Mouse (Mus musculus) forebrain, embryonic 11.5 days (tissue): ENCODE data around the gene Dnase2b. TPM values are rescaled to one million over a fixed set of nuclear protein-coding genes. Genes with fewer than 3 reads are reported as not detected.

Source experiments
- ATAC-seq: fragments of 200-750 bp; cut with Nextera tagmentation; replicated peaks from 2 replicates; pipeline ENCODE4 v1.8.0; 2017; ENCODE audit warnings: moderate TSS enrichment; ENCODE audit not compliant: low FRiP score
- DNase-seq: peaks from one replicate; pipeline ENCODE4 v3.0.0-alpha.2; 2017; ENCODE audit warnings: low spot score
- H3K27ac ChIP-seq: fragments of 300-500 bp; sonication (generic); 2 replicates; pipeline ENCODE4 v1.5.1; 2014; ENCODE audit warnings: low read depth, low read length
- H3K27me3 ChIP-seq: fragments of 300-500 bp; sonication (generic); 2 replicates; pipeline ENCODE4 v1.6.1; 2014; ENCODE audit warnings: mild to moderate bottlenecking, low read length, mixed read lengths; ENCODE audit not compliant: control insufficient read depth, insufficient read depth
- H3K36me3 ChIP-seq: fragments of 300-500 bp; sonication (generic); 2 replicates; pipeline ENCODE4 v1.6.1; 2014; ENCODE audit warnings: mild to moderate bottlenecking, low read length, moderate library complexity, mixed read lengths; ENCODE audit not compliant: control insufficient read depth, insufficient read depth
- H3K4me1 ChIP-seq: fragments of 300-500 bp; sonication (generic); replicated peaks from 2 replicates; pipeline ENCODE4 v1.6.1; 2014; ENCODE audit warnings: low read length, mixed read lengths; ENCODE audit not compliant: control insufficient read depth, insufficient read depth
- H3K4me2 ChIP-seq: fragments of 300-500 bp; sonication (generic); 2 replicates; pipeline ENCODE4 v1.6.1; 2014; ENCODE audit warnings: low read depth, mild to moderate bottlenecking, low read length, moderate library complexity, mixed read lengths; ENCODE audit not compliant: severe bottlenecking
- H3K4me3 ChIP-seq: fragments of 300-500 bp; sonication (generic); 2 replicates; pipeline ENCODE4 v1.5.1; 2014; ENCODE audit warnings: low read depth, low read length
- H3K9ac ChIP-seq: fragments of 300-500 bp; sonication (generic); 2 replicates; pipeline ENCODE4 v1.6.1; 2014; ENCODE audit warnings: low read length
- H3K9me3 ChIP-seq: fragments of 300-500 bp; sonication (generic); 2 replicates; pipeline ENCODE4 v1.6.1; 2016; ENCODE audit warnings: low read length, mixed read lengths; ENCODE audit not compliant: control insufficient read depth
- WGBS: fragments of 180-500 bp; shearing (Covaris S2); extraction: QIAGEN DNeasy Blood & Tissue Kit; methylation state at CpG from one replicate; pipeline ENCODE4 v1.1.7; 2014; 5-methylcytosine and 5-hydroxymethylcytosine counted together
- polyA plus RNA-seq: library from polyadenylated mRNA; unstranded; fragments of >200 nt; fragmentation: Nextera tagmentation; extraction: Ambion mirVana; gene quantifications from 2 replicates; pipeline ENCODE4 v1.2.1, GENCODE M21; 2014

Dnase2b gene
- polyA plus RNA-seq, 1 experiment from 2014 or later: not detected

DNA sequence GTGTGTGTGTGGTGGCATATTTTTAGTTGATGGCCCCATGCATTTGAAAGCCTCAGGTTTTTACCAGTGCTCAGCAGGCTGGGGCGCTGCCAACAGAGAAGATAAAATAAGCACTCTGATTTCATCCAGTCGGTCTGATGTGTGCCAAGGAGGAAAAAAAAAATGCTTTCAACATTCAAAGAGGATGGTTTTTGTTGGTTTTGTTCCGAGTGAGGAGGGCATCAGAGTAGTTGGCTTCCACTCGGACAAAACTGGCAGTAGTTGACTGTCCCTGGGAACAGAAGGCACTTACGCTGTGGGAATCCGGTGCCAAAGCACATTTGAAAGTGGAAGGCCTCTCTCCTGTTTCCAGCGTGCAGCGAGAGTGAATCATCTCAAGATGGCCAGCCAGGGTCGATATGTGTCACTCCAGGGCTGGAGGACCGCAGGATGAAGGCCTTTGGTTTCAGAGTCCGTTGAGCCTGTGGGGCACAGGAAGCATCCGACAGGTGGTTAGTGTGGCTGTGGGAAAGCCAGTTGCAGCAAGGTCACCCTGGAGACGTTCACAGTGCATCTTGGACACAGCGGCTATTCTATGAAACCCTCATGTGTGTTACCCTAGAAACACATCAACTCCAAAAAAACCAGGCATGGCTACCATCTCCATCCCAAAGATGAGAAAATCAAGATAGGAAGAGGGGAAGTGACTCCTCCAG, 5.3 kb upstream of the Dnase2b start:
- ATAC-seq (no peak), DNase-seq (no peak)
- H3K36me3 ChIP-seq: no peaks in the 10 kb centered on the region
- H3K9ac ChIP-seq: no peak overlapping the region
- no peak overlapping the region for H3K4me2 ChIP-seq
- H3K27me3 ChIP-seq: no peaks in the 10 kb centered on the region
- no peak overlapping the region for H3K27ac ChIP-seq
- H3K4me1 ChIP-seq: no peaks in the 10 kb centered on the region
- no peaks in the 10 kb centered on the region for H3K9me3 ChIP-seq
- WGBS: 90% methylated on average over 14 of the region's 14 CpGs
- no peak overlapping the region for H3K4me3 ChIP-seq

DNA sequence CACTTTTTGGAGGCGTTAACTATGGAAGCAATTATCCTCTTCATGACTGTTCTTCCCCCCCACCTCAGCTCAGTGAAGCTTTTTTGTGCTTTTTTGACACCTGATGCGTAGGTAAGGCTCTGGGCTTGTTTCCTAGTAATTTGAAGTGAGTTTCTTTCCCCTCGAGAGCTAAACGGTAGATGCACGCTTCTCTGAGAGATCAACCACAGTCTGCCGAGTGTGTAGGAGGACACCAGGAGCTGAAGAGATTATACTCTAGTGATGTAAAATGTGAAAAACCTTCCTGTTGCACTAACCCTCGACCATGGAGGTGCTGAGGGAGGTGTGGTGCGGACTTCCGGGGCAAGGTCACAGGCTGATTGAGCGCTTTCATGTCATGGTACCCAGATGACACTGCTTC, 4.7 kb upstream of the Dnase2b start:
- H3K27ac ChIP-seq: no peak overlapping the region
- no peaks in the 10 kb centered on the region for H3K4me1 ChIP-seq
- DNase-seq (no peak), ATAC-seq (no peak)
- no peak overlapping the region for H3K4me2 ChIP-seq
- no peaks in the 10 kb centered on the region for H3K36me3 ChIP-seq
- no peaks in the 10 kb centered on the region for H3K27me3 ChIP-seq
- H3K4me3 ChIP-seq: no peak overlapping the region
- H3K9ac ChIP-seq: no peak overlapping the region
- 90% methylated on average over 10 of the region's 10 CpGs for WGBS
- no peaks in the 10 kb centered on the region for H3K9me3 ChIP-seq

DNA sequence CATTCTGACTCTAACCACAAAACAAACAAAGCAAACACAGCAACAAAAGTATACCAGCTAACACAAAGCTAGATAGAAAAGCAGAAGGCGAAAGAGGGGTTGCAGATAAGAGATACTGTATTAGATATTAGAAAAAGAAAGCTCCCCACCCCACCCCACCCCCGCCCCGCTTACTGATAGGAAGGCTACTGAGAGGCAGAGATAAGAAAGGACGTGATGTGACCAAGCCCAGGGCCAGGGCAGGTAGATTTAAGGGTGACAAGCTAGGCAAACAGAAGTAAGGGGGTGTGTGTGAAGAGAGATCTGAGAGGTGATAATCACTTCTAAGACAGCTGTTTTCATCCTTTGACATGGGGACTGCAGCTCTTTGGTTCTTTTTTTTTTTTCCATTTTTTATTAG, 3.0 kb upstream of the Dnase2b start:
- no peaks in the 10 kb centered on the region for H3K27me3 ChIP-seq
- no peak overlapping the region for H3K9ac ChIP-seq
- H3K4me1 ChIP-seq: no peaks in the 10 kb centered on the region
- DNase-seq (no peak), ATAC-seq (no peak)
- no peaks in the 10 kb centered on the region for H3K9me3 ChIP-seq
- 78% methylated on average over 4 of the region's 4 CpGs for WGBS
- no peaks in the 10 kb centered on the region for H3K36me3 ChIP-seq
- H3K27ac ChIP-seq: no peak overlapping the region
- H3K4me2 ChIP-seq: no peak overlapping the region
- H3K4me3 ChIP-seq: no peak overlapping the region

DNA sequence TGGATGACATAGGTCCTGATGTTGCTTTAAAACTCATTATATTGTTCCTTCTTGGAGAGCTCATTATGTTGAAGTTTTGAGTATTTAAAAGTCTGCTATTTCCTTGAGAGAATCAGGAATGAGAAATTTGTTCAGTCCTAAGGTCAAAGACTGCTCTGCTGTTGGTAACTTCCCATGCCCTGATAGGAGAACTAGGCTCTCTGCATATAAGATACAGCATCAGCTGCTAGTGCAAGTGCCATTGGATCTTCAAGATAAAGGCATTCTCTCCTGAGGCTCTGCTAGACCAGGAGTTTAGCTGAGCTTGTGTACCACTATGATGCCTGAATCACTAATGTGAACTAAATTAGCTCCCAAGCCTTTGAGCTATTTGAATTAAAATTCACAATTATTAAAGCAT, 2.5 kb upstream of the Dnase2b start:
- no peak overlapping the region for H3K27ac ChIP-seq
- H3K9ac ChIP-seq: no peak overlapping the region
- H3K36me3 ChIP-seq: no peaks in the 10 kb centered on the region
- ATAC-seq (no peak), DNase-seq (no peak)
- no peak overlapping the region for H3K4me3 ChIP-seq
- no peak overlapping the region for H3K4me2 ChIP-seq
- no peaks in the 10 kb centered on the region for H3K9me3 ChIP-seq
- no peaks in the 10 kb centered on the region for H3K27me3 ChIP-seq
- H3K4me1 ChIP-seq: no peaks in the 10 kb centered on the region

DNA sequence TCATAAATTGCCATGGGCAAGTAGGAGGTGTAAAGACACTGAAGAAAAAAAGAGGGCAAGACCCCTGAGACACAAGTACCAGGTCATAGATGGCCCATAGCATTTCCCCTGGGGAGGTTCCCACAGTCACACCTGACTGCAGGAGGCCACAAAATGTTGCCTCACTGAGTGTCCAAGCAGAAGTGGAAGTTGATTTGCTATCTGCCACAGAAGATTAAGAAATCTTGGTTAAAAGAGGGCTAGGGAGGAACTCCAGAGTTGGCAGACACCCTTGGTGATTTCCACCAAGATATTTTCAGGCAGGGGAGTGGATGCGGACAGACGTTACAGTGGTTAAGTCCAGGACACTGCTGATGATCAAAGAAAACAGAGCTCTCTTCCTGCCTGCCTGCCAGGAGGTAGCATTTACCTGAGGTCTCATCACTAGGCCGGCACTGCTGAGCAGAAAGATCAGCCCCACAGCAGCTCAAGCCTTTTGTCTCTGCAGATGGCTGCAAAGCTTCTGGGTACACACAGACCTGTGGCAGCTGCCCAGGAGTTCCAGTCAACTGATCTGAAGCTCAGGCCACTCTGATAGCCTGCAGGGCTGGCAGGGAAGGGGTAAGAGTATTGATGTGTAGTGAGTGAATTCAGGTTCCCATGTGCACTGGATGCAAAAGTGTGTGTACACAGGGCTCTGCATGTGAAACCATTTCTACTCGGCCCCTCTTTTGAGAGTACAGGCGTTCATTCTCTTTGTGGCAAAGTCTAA, 1.3 kb upstream of the Dnase2b start:
- no peaks in the 10 kb centered on the region for H3K36me3 ChIP-seq
- WGBS: 76% methylated on average over 5 of the region's 5 CpGs
- no peak overlapping the region for H3K4me2 ChIP-seq
- H3K27me3 ChIP-seq: no peaks in the 10 kb centered on the region
- DNase-seq (no peak), ATAC-seq (no peak)
- no peaks in the 10 kb centered on the region for H3K9me3 ChIP-seq
- no peaks in the 10 kb centered on the region for H3K4me1 ChIP-seq
- H3K27ac ChIP-seq: no peak overlapping the region
- no peak overlapping the region for H3K9ac ChIP-seq
- H3K4me3 ChIP-seq: no peak overlapping the region

DNA sequence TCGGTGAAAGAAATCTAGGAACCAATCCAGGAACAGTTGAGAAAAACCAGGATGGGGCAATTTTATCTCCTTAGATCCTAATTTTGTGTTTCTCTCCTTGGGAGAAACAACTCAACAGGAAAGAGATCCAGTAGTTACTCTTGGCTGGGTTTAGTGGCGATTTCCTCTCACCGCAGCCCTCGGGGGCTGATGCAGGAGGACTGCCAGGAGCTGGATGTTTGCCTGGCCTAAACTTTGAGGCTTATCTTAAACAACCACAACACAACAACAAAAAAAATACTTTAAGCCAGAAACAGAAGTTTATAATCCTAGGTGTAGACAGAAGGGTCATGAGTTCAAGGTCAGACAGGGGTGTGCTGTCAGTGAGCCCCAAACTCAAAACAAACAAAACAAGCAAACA, 3.6 kb downstream of the Dnase2b start:
- H3K36me3 ChIP-seq: no peaks in the 10 kb centered on the region
- H3K27me3 ChIP-seq: no peaks in the 10 kb centered on the region
- no peak overlapping the region for H3K4me3 ChIP-seq
- H3K4me2 ChIP-seq: no peak overlapping the region
- no peak overlapping the region for H3K9ac ChIP-seq
- H3K9me3 ChIP-seq: no peaks in the 10 kb centered on the region
- H3K4me1 ChIP-seq: no peaks in the 10 kb centered on the region
- no peak overlapping the region for H3K27ac ChIP-seq
- DNase-seq: no peak
- 92% methylated on average over 4 of the region's 4 CpGs for WGBS
- ATAC-seq: no peak

DNA sequence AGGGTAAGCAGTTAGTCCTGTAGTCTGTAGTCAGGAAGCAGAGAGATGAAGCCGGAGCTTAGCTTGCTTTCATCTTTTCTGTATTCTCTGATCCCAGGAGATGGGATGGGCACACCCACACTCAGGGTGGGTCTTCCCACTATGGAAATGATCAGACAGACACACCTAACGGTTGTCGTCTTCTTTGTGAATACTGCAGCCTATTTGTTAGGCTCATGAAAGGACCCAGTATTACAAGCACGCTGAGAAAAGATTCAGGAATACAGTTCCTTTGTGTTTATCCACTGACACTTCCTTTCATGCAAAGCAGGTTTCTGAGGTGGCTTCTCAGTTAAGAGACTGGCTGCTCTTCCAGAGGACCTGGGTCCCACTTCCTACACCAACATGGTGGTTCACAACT, 4.1 kb downstream of the Dnase2b start:
- Histone ChIP-seq H3K4me1 (no peaks in the 10 kb centered on the region), H3K36me3 (no peaks in the 10 kb centered on the region), H3K4me2 (no peak overlapping the region), H3K9me3 (no peaks in the 10 kb centered on the region), H3K27ac (no peak overlapping the region), H3K4me3 (no peak overlapping the region), H3K9ac (no peak overlapping the region), H3K27me3 (no peaks in the 10 kb centered on the region)
- WGBS: 64% methylated on average over 4 of the region's 4 CpGs
- DNase-seq: no peak
- no peak for ATAC-seq

DNA sequence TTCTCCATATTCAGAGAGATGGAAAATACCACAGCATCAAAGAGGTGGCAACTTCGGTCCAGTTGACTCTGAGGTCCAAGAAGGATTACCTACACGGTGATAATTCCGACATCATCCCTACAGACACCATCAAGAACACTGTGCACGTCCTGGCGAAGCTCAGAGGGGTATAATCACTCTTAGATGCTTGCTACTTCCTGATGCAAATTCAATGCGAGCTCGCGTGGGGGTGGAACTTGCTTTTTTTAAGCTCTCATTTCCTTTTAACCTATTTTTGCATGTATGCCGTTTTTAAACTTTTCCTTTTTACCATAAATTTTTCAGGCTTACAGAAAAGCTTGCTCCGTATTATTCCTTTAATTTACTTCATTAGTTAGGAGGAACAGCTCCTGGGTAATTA, 5.1 kb downstream of the Dnase2b start:
- no peak overlapping the region for H3K4me2 ChIP-seq
- no peak overlapping the region for H3K27ac ChIP-seq
- no peaks in the 10 kb centered on the region for H3K4me1 ChIP-seq
- ATAC-seq: no peak
- no peak overlapping the region for H3K9ac ChIP-seq
- no peaks in the 10 kb centered on the region for H3K27me3 ChIP-seq
- no peak for DNase-seq
- no peaks in the 10 kb centered on the region for H3K36me3 ChIP-seq
- H3K4me3 ChIP-seq: no peak overlapping the region
- H3K9me3 ChIP-seq: no peaks in the 10 kb centered on the region
- 89% methylated on average over 10 of the region's 10 CpGs for WGBS

DNA sequence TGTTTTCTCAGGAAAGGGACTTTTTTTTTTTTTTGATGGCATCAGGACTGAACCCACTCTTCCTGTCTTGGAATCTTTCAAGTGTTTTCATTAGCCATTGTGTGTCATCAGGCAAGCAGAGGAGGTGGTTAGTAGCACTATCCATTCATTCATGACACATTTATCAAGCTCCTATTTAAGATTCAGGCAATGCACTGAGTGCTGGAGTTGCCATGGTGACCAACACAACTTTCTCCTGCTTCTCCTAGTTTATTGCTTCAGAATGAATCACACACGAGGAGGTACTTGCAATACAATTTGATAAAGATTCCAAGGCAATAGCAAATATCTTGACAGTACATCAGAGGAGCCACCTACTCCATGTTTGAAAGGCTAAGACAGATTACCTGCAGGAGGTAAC, 8.0 kb downstream of the Dnase2b start:
- Histone ChIP-seq H3K27ac (no peak overlapping the region), H3K36me3 (no peaks in the 10 kb centered on the region), H3K9ac (no peak overlapping the region), H3K4me2 (no peak overlapping the region), H3K4me1 (no peaks in the 10 kb centered on the region), H3K9me3 (no peaks in the 10 kb centered on the region), H3K4me3 (no peak overlapping the region), H3K27me3 (no peaks in the 10 kb centered on the region)
- no peak for DNase-seq
- WGBS: 40% methylated on average over 1 of the region's 1 CpGs
- no peak for ATAC-seq
